Mouse (Mus musculus): ENCODE data around the gene Ercc2. TPM values are rescaled to one million over a fixed set of nuclear protein-coding genes. Genes with fewer than 3 reads are reported as not detected.

Ercc2 gene
- total RNA-seq, 1 experiment from 2014 or later, result 32.4 TPM

DNA sequence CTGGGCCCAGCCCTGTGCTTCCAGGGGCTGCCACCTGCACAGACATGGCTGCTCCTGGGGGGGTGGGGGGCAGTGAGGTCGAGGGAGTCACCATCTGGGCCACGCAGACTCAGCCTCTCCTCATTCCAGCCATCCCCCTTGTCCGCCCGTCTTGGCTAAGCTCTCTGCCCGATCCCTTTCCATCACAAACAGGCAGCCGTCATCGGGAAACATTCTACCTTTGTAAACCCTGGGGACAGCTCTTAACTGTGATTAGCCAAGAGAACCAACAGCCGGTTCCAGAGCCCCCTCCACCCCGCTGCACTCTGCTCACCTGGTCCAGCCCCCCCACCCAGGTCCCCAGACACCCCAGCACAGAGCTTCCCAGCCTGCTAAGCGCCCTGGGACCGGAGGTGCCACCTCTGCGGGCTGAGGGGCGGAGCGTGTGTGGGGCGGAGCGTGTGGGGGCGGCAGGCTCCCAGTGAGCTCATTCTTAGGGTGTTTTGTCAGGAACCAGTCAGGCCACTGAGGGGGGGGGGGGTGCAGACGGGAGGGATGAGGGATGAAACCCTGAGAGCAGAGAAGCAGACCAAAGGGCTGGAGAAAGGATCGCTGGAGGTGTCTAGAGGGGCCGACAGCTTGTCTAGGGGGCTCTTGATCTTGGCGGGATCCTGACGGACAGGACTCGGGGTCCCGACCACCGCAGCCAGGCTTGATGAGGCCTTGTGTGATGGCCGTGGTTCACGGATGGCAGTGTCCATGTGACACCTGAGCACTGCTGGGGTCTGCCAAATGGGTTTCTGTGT is 17.9 kb downstream of the Ercc2 start:
- no peak for ATAC-seq (replicated peaks; ENCODE audit: insufficient number of reproducible peaks, low FRiP score, low TSS enrichment, poor library complexity, severe bottlenecking)

DNA sequence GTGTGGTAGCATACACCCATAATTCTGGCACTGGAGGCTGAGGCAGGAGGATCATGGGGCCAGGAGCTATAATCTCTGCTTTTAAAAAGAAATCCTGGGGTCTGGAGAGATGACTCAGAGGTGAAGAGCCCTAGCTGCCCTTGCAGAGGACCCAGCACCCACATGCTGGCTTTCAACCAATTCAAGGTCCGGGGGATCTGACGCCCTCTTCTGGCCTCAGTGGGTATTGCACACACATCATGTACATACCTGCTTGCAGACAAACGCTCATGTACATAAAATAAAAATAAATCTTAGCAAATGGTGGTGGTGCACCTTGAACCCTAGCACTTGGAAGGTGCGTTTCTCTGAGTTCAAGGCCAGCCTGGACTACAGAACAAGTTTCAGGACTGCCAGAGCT is 19.1 kb downstream of the Ercc2 start:
- ATAC-seq (replicated peaks; ENCODE audit: insufficient number of reproducible peaks, low FRiP score, low TSS enrichment, poor library complexity, severe bottlenecking), result no peak

DNA sequence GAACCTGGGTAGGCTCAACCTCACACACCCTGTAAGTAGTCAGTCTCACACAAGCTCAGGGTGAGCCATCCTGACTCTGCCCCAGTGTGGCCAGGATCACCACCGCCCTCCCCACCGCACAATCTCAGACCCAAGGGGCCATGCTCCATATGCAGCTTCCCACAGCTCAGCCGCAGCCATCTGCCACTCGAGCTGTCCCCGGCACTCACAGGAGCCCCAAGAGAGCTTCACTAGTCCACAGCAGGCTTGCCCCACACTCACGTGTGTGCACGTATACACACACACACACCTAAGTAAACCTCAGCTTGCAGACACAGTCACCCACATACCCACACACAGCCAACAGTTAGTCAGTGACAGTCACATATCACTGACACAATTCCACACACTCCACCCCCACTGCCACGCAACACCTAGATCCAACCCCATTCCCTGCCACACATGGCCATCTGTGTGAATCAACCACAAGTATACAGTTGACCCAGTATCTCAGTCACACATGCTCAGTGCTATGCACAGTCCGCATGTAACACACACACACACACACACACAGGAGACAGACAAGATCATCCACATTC is 20.8 kb downstream of the Ercc2 start:
- no peak for ATAC-seq (replicated peaks; ENCODE audit: insufficient number of reproducible peaks, low FRiP score, low TSS enrichment, poor library complexity, severe bottlenecking)

DNA sequence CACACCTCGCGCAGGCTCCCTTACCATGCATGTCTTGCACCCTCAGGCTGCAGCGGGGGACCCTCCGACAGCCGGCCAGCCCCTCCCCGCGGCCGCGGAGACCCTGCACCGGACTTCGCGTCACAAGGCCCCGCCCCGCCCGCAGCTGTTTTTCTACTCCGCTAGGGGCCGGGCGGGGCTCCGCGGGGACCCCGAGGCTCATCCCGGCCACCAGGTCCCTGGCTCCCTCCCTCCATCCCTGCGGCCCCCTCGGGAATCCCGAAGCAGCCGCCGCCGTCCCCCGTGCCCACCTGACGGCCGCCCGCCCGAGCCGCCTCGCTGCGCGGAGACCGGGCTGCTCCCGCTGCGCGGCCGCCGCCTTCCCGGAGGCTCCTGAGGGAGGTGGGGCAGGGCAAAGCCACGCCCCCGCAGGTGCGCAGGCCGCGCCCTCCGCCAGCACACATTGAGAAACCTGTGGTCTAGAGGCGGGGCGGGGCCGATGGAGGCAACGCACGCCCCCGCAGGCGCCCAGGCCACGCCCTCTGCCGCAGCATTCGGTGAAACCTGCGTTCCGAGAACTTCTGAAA is 22.0 kb downstream of the Ercc2 start, which contains the start of gene Klc3:
Gene Klc3, minus strand, starts transcription at position 374 of the 566 bp plus-strand sequence.
- no peak for ATAC-seq (replicated peaks; ENCODE audit: insufficient number of reproducible peaks, low FRiP score, low TSS enrichment, poor library complexity, severe bottlenecking)

DNA sequence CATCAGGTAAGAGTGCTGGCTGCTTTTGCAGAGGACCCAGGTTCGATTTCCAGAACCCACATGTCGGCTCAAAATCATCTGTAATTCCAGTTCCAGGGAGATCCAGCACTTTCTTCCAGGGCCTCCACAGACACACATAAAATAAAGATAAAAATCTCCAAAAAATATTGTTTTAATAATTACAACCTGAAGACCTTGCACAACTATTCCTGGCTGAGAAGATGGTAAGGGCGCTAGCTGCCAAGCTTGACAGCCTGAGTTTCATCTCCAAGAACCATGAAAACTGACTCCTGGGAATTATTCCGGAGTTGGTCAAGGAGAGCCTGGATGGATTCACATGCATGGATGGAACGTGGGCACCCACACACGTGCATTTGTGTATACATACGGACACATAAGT is 22.7 kb downstream of the Ercc2 start, which contains the start of gene Ckm:
Gene Ckm, plus strand, starts transcription at position 301 of the 400 bp plus-strand sequence.
- ATAC-seq (replicated peaks; ENCODE audit: insufficient number of reproducible peaks, low FRiP score, low TSS enrichment, poor library complexity, severe bottlenecking), result no peak

DNA sequence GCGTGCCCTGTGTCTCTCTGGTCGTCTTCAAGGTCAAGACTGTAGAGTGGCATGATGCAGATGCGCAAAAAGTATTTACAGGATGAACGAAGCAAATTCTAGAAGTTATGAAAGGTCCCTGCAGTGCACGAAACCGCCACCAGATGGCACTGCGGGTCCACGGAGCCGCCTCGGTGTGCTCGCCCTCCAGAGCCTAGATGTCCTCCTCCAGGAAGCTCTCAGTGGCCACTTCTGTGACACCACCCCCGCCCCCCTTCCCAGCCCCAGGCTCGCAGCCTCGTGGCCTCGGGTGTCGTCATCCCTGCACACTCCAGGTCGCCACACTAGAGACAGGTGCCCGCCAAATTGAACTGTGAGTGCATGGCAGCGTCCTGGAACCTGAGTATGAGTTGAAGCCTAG is 23.6 kb downstream of the Ercc2 start:
- ATAC-seq (replicated peaks; ENCODE audit: insufficient number of reproducible peaks, low FRiP score, low TSS enrichment, poor library complexity, severe bottlenecking), result peak; percentile 85

DNA sequence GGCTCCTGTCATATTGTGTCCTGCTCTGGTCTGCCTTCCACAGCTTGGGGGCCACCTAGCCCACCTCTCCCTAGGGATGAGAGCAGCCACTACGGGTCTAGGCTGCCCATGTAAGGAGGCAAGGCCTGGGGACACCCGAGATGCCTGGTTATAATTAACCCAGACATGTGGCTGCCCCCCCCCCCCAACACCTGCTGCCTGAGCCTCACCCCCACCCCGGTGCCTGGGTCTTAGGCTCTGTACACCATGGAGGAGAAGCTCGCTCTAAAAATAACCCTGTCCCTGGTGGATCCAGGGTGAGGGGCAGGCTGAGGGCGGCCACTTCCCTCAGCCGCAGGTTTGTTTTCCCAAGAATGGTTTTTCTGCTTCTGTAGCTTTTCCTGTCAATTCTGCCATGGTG is 27.9 kb downstream of the Ercc2 start:
- ATAC-seq (replicated peaks; ENCODE audit: insufficient number of reproducible peaks, low FRiP score, low TSS enrichment, poor library complexity, severe bottlenecking), result no peak

DNA sequence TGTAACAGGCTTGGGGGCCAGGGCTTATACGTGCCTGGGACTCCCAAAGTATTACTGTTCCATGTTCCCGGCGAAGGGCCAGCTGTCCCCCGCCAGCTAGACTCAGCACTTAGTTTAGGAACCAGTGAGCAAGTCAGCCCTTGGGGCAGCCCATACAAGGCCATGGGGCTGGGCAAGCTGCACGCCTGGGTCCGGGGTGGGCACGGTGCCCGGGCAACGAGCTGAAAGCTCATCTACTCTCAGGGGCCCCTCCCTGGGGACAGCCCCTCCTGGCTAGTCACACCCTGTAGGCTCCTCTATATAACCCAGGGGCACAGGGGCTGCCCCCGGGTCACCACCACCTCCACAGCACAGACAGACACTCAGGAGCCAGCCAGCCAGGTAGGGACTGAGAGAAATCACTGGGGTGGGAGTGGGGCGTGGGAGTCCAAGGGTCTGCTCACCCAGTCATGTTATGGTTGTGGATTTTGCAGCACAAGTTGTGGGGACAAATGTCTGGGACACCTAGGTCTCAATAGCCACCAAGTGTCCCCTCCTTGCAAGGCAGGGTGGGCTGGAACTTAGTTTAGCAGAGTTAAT is 29.0 kb downstream of the Ercc2 start:
- ATAC-seq (replicated peaks; ENCODE audit: insufficient number of reproducible peaks, low FRiP score, low TSS enrichment, poor library complexity, severe bottlenecking), result no peak

DNA sequence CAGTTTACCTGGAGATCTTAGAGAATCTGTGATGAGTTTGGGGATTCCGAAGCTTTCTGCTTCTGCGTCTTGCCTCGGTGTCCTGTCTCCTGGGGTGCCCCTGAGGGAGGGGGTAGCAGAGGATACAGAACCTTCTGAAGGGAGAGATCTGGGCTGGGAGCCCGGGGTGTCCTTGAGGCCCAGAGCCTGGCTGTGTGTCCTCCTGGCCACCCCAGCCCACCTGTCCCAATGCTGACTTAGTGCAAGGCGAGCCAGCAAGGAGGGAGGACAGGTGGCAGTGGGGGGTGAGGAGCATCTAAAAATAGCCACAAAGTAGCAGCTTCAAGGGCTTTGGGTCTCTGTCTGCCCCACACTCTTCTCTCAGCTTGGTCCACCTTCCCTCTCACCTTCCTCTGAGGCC is 30.0 kb downstream of the Ercc2 start:
- ATAC-seq (replicated peaks; ENCODE audit: insufficient number of reproducible peaks, low FRiP score, low TSS enrichment, poor library complexity, severe bottlenecking), result no peak

DNA sequence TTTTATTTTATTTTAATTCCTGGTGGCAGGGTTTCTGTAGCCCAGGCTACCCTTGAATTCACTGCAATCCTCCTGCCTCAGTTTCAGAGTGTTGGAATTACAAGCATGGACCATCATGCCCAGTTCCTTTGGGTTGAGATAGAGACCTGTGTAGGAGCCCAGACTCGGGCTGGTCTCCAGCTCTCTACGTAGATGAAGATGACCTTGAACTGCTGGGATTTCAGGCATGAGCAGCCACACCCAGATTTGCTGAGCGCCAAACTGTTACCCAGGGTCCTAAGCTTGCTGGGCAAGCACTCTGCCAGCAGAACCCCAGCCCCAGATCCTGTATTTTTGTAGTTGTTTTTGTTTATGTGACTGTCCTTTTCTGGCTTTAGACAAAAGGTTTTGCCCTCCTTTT is 31.7 kb downstream of the Ercc2 start:
- ATAC-seq (replicated peaks; ENCODE audit: insufficient number of reproducible peaks, low FRiP score, low TSS enrichment, poor library complexity, severe bottlenecking), result no peak

DNA sequence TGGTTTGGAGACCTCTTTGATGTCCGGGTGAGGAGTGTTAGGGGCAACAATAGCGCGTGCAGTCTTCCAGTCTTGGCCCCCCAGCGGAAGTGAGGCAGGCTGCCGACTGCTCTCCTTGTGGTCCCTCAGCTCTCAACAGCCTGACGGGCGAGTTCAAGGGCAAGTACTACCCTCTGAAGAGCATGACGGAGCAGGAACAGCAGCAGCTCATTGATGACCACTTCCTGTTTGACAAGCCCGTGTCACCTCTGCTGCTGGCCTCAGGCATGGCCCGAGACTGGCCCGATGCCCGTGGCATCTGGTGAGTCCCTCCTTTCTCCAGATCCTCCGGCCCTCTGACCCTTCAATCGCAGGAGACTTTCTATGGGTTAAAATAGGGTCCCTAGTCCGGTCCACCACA is 34.8 kb downstream of the Ercc2 start:
- 0 out of 2 replicates have a peak, but pooled peaks have one; percentile 11 for ATAC-seq (replicated peaks; ENCODE audit: insufficient number of reproducible peaks, low FRiP score, low TSS enrichment, poor library complexity, severe bottlenecking)

DNA sequence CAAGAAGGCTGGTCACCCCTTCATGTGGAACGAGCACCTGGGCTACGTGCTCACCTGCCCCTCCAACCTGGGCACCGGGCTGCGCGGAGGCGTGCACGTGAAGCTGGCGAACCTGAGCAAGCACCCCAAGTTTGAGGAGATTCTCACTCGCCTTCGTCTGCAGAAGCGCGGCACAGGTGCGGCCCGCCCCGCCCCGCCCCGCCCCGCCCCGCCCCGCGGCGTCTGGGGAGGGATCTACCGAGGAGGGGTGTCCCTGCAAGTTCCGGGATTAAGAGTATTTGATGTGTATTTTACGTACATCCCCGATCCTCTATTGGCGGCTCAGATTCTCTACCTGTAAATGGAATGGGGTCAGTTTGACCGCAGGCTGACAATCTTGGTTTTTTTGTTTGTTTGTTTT is 38.3 kb downstream of the Ercc2 start:
- no peak for ATAC-seq (replicated peaks; ENCODE audit: insufficient number of reproducible peaks, low FRiP score, low TSS enrichment, poor library complexity, severe bottlenecking)

DNA sequence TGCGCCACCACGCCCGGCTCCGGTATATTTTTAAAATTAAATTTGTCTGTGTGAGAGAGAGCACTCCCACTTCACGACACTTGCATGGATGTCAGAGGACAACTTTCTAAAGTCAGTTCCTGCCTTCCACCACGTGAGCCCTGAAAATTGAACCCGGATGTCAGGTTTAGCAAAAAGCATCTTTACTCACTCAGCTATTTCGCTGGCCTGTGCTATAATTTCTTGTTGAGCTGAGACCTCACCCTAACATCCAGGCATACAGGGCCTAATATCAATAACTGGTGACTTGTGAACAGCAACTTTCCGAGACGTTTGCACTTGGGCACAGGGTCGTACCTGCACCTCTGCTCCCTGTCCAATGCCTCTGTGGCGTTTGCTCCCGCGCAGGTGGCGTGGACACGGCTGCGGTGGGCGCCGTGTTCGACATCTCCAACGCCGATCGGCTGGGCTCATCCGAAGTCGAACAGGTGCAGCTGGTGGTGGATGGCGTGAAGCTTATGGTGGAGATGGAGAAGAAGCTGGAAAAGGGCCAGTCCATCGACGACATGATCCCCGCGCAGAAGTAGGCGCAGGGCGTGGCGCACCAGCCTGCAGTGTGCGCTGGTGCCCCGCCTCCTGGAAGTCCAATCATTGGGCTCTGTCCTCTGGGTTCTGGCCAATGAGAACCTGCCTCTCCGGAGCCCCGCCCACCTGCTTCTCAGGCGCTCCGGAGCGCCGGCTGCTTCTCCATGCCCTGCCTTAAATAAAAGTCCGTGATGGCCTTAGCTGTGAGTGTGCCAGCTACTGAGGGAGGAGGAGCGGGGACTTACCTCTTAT is 39.2 kb downstream of the Ercc2 start:
- ATAC-seq (replicated peaks; ENCODE audit: insufficient number of reproducible peaks, low FRiP score, low TSS enrichment, poor library complexity, severe bottlenecking), result peak; percentile 92

DNA sequence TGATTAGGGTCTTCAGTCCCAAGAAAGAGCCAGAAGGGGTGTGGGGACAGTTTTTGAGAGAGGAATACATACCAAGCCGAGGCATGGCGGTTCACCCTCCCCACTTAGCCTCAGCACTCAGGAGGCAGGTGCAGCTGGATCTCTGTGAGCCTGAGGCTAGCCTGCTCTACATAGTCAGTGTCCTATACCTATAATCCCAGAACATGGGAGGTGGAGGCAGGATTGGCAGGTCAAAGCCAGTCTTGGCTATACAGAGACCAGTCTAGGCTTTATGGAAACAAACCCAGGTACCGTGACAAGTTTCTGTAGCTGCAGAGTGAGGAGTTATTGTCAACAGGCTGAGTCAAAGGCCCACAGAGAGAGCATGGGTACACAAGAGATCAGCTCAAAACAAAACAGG is 41.3 kb downstream of the Ercc2 start:
- ATAC-seq (replicated peaks; ENCODE audit: insufficient number of reproducible peaks, low FRiP score, low TSS enrichment, poor library complexity, severe bottlenecking), result no peak

DNA sequence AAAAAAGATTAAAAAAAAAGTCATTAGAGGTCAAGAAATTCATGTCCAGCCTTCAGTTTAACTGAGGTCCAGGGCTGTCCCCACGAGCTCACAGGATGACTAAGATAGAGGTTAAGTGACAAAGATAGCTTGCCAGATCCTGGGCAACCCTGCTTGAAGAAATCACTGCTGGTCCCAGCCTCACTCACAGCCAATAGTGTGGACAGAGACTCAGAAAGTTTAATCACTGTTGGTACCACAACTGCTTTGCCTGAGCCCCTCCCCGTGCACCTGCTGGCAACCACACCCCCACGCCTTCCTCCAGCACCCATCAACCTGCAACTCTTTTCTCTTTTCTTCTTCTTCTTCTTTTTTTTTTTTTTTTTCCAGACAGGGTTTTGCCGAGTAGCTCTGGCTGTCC is 42.2 kb downstream of the Ercc2 start:
- no peak for ATAC-seq (replicated peaks; ENCODE audit: insufficient number of reproducible peaks, low FRiP score, low TSS enrichment, poor library complexity, severe bottlenecking)

DNA sequence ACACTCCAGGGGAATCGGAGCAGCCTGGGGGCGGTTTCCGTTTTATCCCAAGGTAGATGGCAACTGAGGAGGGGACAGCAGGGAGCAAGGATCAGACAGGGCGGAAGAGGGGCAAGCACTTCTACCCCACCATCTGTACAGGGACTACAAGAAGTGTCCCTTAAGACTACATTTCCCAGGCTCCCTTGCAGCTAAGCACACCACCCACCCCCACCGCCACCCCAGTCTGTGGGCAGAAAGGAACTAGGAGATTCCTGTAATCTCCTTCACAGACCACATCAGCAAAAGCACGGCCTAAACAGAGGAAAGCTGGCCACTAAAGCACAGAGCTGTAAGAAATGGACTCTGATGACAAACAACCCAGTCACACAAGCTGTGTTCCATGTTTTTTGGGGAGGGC is 44.5 kb downstream of the Ercc2 start:
- ATAC-seq (replicated peaks; ENCODE audit: insufficient number of reproducible peaks, low FRiP score, low TSS enrichment, poor library complexity, severe bottlenecking), result no peak

DNA sequence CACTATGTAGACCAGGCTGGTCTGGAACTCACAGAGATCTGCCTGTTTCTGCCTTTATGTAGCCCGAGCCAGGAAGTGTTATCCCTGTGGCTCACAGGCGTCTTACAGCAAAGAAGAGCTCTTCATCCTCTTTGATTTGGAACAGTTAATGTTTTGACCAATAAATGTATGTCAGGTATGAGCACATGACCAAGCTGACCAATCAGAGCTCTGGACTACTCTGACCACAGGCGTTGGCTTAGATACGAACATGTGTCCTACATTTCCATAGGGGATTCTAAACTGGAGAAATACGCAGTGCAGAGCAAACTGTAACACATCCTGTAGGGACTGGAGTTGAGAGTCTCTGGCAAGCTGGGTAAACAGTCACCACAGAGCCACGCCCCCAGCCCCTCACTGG is 45.1 kb downstream of the Ercc2 start:
- ATAC-seq (replicated peaks; ENCODE audit: insufficient number of reproducible peaks, low FRiP score, low TSS enrichment, poor library complexity, severe bottlenecking), result no peak

DNA sequence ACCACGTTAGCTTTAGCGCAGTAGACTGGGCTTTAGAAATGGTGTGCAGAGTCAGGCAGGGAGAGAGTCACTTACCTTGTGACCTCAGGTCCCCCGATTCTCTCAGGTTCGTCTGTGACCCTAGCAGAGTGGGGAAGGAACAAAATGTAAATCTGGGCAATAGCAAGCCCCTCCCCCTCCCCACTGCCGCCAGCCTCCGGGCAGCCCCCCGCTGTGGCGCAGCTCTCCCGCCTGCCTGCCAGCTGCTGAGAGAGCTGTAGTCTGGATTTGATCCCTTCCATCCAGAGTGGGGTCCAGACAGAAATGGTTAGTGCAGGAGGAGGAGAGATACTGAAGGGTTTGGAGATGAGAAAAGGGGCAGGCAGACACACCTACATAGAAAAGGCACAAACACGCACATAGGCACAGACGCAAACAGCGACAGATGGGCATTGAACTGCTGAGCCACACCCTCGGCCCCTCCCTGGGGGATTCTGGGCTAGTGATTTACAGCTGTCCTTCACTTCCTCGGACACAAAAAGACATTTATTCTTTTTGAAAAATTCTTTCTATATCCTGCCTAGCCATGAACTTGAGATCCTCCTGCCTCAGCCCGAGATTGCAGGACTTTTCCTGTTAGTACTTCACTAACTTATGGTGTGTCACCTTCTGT is 46.3 kb downstream of the Ercc2 start:
- ATAC-seq (replicated peaks; ENCODE audit: insufficient number of reproducible peaks, low FRiP score, low TSS enrichment, poor library complexity, severe bottlenecking), result no peak
